Mouse (Mus musculus) urinary bladder, adult 2 months (tissue): ENCODE measurements around the gene Ttc36. TPM values are rescaled to one million over a fixed set of nuclear protein-coding genes. Genes with fewer than 3 reads are reported as not detected.

Experiments
- DNase-seq: peaks from one replicate; pipeline ENCODE4 v3.0.0; 2022; ENCODE audit warnings: low spot score
- polyA plus RNA-seq: library from polyadenylated mRNA; depleted of rRNA; stranded (reverse); fragments of >200 nt; gene quantifications from 2 replicates; pipeline ENCODE4 v1.2.3, GENCODE M21; 2012; rRNA removed

The Ttc36 gene
- 3.5 and 4.1 TPM in 2 replicates for polyA plus RNA-seq

DNA sequence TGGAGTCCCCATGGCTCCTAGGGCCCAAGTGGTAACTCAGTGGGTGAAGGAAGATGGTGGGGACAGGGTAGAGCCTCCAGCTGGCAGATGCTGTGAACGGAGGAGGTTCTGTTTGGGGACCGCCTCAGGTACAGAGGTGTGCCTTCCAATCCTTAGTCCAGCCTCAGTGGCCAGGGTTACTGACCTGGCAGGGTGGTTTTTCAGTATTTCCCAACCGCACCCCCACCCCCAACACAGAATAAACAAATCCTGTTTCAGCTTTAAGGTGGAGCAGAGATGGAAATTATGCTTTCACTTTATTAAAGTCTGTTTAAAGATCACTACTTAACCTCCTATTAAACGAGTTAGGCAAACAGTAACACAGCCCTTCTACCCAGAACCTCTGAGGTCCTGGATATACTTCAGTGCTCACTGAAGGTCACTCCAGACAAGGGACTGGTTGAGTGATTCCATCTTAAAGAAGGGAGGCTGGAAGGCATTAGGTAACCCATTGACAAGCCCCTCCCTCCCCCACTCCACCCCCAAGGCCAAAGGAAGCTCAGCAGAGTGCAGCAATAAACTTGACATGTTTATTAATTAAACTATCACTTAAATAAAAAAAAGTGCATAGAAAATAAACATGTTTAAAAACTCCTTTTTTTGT is at the start of gene Ttc36:
Ttc36 (minus strand) TSS at position 265 of the 643 bp plus-strand sequence.
- no peak for DNase-seq

DNA sequence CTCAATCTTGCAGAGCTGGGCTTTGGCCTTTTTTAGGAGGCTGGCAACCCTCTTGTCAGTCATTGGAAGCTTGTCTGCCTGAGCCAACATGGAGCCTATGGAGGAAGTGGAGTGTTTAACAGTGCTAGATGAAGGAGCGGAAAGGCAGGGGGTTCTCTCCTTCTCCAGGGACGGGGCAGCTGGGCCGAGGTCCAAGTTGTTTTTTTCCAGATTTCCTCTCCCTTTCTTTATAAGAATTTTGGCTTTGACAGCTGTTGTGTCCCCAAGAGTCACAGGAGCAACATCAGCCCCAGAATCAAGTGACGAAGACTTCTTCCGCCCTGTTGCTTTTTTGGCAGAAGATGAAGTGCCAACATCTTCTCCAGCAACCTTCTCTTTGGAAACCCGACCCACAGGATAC is 44.6 kb upstream of the Ttc36 start:
- no peak for DNase-seq

DNA sequence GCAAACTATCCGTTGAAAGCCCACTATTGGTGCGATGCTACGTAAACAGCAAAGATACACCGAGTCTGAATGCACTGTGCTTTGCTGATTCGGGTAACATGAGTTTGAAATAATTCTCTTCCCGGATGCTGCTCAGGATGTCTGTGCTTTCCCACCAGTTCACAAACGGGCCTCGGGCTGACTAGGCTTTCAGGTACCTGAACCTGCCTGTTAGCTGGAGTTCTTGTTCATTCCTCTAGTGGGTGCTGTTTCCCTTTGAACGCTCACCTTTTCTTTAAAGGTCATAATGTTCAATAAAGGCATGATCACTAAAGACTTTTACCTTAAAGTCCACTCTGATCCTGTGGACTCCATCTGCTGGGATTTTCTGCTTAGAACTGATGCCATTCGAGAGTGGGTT is 38.4 kb upstream of the Ttc36 start:
- DNase-seq, result no peak

DNA sequence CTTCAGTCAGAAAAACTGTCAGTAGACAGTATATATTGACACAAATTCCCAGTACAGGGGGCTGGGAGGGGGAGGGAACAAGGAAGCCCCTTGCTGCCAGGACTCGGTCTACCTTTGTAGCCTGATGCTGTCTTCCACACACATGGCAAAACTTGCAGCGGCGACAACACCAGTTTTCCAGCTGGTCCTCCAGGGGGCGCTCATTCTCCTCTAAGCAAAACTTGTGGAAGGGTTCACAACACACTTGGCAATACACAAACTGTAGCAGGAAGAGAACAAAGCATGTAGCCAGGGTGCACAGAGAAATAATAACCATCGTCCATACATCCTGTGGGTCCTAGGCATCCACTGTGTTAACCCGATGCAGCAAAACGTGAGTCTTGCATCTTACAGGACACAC is 33.6 kb upstream of the Ttc36 start:
- peak; percentile 51 for DNase-seq

DNA sequence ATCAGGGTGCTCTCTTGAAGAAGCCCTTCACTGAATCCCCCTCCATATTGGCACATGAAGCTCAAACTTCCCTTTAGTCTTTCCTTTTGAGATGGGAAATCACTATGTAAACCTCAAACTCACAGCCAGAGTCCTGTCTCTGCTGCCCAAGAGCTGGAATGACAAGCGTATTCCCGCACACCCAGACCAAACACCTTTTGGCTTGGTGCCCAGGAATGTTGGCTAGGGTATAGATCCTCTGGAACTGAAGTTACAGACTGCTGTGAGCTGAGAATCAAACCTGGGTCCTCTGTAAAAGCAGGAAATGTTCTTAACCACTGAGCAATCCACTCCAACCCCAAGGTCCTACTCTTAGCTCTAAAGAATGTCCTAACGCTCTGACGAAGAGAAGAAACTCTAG is 29.5 kb upstream of the Ttc36 start:
- no peak for DNase-seq

DNA sequence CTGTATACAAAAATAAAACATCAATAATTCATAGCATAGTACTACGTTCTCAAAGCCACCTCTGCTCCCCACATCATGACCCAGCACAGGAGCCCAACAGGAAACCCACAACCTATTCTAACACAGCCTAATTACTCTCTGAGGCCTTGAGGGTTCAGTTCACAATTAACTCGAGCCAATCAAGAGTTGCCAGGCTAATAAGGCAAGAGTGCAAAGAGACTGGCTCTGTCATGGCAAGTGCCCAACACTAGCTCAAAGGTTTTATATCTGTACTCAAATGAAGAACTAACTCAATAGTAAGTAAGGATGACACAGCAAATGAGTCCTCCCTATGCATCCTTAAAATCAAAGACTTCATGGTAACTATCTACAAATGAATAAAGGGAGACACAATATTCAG is 27.6 kb upstream of the Ttc36 start:
- no peak for DNase-seq

DNA sequence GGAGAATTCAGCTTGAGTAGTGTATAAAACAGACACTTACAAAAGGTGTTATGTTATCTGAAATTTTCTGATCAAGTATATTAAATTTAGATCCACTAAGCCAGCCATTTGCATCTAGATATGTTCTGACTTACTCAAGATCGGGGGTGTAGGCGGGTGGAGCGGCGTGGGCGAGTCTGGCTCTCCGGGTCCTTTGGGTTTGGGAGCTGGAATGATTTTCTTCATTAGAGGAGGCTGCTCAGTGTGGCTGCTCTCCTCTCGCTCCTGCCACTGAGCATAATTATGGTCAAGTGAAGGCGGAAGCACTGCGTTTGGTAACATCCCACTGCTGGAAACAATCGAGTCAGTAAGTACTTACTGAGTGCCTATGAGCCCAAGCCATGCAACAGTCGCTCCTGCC is 26.1 kb upstream of the Ttc36 start:
- no peak for DNase-seq

DNA sequence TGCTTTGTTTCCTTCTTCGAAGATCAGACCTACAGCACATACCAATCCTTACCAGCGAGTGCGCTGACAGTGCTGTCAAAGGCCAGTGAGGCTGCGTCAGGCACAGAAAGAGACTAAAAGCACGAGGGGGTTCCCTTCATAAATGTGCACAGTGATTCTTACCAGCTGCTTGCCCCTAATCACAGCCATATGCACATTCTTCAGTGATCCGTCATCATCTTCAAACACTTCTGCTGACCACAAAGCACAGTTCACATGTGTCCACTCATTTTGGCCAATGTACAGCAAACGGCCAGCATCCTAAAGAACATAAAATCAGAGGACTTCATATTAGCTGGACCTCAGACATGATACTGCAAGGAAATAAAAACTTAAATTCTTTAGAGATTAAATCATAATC is 23.8 kb upstream of the Ttc36 start:
- no peak for DNase-seq

DNA sequence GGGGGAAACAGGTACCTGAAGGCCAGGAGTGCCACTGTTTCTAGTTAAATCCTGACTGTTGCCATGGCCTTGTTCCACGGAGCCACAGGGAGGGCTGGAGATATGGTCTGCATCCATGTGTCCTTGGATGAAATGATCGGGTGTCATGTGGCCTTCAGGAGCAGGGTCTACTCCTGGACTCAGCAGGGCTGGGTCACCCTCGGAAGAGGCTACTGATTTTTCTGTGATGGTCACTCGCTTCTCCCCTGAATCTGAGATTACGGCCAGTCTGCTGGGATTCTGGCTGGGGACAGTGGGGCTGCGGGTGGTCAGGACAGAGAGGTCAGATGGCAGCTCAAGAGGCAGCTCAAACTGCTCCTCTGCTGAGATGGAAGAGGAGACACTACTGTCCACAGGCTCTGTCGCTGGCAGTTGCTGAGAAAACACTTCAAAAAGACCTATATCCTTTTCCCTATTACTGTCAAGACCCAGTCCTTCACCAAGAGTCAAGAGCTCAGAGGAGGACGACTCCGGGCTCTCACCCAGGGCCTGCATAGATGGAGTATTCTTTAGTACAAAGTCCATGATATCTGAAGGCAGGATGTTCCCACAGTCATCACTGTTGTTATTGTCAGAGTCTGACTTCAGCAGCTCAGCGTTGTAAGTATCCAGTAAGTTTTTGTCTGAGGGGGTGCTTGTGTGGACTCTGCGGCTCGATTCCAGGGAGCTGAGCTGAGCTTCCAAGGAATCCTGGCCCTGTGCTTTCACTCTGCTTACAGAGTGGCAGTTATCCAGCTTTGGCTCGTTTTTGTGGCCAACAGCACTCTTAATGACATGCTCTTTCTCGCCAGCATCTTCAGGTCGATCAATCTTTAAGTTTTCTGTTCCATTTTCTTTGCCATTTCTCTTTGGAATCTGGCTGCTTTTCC is 17.3 kb upstream of the Ttc36 start:
- no peak for DNase-seq

DNA sequence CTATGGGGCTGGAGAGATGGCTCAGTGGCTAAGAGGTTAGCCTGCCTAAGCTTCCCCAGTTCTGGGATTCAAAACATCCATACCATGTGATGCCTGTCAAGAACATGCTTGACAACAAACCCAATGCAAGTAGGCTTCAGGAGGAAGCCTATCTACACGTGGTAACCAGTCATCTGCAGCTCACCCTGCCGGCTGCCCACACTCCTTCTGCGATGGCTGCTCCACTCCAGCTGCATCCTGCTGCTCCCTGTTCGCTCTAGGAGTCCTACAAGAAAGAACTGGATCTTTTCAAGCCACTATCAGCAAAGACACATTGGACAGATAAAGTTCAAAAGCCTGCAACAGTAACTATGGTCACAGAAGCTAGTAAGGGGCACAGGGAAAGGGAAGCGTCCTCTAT is 14.7 kb upstream of the Ttc36 start:
- no peak for DNase-seq

DNA sequence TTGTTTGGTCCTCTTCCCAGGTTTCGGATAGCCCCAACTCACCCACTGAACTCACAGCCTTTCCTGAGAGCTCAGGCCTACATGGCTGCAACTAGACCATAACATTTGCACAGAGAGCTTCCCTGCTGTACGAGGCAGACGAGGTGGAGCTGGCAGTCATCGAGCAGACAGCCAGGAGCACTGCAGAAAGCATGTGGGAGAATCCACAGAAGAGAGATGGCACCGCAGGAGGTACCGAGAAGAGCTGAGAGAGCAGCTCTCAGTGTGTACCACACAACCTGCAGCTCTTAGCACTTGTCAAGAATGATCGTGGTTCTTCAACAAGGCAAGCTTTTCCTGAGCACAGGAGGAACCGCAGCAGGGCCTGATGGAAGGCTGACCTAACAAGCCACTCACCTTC is 11.3 kb upstream of the Ttc36 start:
- DNase-seq, result no peak

DNA sequence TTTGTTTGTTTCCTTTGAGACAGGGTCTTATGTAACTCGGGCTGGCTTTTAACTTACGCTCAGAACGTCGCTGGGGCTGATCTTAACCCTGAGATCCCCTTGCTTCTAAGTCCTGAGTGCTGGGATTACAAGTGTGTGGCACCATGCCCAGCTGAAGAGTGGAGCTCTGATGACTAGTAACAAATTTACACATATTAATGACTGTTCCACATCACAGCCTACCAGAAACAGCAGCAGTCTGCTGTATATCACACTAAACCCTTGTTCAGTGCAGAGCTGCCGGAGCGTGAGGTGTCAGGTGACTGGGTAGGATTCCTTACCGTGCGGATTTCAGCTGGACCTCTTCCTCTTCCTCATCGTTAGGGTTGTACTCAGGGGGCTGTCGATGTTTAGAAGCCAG is 7.4 kb upstream of the Ttc36 start:
- DNase-seq, result no peak

DNA sequence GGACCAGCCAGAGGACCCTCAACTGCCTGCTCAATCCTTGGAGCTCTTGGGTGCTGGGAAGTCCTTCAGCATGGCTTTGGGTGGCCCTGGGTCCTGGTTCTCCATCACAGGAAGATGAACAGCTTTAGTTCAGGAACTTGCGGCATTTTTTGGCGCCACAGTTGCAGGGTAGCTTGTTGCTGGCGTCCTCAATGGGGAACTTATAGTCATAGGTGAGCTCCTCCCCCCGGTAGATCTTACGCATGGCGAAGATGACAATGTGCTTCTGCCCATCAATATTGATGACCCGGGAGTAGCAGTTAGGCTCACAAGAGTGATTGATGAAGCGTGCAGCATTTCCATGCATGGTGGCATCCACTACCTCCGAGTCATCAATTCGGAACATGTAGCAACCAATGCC is 4.9 kb upstream of the Ttc36 start:
- DNase-seq, result no peak

DNA sequence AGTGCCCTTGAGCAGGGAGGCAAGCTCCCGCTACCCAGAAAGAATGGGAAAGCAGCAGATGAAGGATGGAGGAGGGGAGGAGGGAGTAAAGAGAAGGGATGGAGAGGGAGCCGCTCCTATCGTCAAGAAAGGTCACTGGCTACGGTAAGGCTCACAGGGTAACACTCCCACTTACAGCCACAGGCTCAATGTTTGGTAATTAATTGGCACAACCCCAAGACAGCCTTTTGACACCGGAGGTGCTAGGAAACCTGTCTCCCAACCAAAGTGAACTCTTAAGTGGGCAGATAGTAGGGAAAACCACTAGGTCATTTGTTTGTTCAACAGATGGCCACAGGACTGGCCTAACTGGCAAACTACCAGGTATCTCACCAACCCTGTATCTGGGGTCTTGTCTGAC is 4.3 kb upstream of the Ttc36 start:
- no peak for DNase-seq

DNA sequence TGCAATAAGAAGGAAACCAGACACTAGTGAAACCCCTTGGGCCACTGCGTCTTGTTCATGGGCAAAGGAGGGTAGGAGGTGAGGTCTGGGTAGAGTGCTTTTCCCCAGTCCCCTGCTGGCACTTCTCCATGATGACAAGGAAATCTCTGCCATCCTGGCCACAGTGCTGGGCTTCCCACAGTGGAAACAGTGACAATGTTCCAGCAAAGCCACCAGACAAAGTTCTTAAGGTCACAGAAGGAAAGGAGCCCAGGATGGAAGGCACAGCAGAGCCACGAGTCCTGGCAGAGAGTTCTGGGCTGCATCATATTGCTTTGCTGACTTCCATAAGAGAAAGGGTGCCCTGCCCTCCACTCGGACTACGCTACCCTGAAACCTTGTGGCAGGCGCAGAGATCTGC is 2.7 kb upstream of the Ttc36 start:
- no peak for DNase-seq

DNA sequence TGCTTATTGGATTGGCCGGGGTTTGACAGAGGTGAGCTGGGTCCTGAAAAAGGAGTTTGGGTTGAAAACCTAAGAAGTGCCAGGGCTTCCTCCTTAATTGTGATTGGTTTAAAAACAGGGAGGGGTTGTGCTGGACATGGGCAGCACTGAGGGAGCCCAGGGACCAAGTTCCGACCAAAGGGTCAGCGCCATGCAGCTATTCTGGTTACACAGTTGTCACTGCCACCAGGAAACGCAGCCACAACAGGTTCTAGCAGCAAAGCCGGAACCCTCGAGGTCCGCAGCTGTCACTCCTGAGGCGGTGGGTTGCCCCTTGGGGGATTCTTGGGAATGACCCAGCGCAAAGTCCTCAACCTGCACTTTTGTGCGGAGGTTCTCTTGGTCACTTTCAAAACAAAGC is 1.8 kb upstream of the Ttc36 start:
- no peak for DNase-seq

DNA sequence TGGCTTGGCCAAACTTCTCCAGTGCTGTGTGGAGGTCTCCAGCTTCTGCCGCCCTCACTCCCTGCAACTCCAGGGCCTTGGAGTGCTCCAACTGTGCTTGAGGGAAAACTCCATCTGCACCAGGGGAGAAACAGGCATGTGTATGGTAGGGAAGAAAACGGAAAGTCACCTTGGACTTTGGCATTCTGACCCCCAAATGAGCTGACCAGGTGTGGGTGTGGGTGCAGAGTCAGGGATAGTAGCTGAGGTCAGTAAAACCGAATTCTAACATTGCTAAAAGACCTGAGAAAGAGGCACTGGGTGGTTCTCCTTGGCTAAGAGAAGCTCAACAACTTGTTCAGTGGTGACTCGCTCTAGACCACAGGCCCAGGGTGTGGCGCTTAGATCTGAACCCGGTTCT is 1.2 kb downstream of the Ttc36 start:
- DNase-seq, result no peak

DNA sequence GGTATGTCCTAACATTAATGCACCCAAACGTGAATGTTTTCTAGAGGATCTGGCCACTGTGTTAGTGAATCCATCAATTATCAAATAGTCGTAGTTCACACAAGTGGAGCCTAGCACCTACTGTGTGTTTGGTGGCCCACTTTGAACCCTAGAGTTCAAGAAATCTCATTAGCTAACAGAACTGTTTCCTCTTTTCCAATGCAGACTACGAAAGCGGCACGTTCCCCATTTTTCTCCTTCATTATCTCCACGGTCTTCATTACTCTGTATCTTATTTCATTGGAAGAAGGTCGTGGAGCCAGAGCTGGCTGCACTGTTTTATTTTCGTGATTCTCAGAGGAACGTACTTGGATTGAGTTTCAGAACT is 2.9 kb downstream of the Ttc36 start:
- no peak for DNase-seq

DNA sequence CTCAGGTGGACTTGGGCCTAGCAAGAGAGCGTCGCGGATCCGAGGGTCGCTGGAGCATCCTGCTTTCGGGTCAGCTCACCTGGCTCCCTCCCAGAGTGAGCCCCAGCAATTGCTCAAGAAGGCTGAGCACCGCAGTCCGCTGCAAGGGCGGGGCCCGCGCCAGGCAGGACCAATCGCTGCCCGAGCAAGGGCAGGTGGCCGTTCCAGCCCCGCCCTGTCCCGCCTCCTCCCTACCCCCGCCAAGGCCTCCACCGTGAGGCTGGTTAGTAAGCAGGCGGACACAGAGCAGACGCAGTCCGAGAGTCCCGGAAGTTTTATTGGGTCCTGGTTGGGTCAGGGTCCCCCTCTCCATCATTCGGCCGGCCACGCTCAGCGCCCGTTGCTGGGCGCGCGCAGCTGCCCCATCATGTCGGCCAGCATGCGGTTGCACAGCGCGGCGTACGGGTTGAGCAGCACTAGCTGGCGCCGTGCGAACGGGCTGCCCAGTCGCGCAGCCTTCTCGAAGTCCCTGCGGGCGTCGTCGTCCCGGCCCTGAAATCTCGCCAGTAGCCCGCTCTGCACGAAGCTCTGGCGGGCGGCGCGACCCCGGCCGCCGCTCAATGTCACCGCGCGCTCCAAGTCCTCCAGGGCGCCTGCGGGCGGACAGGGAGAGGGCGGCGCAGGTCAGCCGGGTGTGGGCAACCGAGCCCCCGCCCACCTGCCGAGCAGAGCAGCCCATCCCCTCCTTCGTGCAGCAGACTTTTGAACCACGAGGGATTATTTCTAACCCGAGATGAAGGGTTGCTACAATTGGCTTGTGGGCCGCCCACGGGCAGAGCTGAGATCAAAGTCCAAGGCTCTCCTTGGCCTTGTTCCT is 3.5 kb downstream of the Ttc36 start, which contains the start of gene Tmem25:
Tmem25 (minus strand) TSS at position 206 of the 856 bp plus-strand sequence.
- DNase-seq, result peak; percentile 78

DNA sequence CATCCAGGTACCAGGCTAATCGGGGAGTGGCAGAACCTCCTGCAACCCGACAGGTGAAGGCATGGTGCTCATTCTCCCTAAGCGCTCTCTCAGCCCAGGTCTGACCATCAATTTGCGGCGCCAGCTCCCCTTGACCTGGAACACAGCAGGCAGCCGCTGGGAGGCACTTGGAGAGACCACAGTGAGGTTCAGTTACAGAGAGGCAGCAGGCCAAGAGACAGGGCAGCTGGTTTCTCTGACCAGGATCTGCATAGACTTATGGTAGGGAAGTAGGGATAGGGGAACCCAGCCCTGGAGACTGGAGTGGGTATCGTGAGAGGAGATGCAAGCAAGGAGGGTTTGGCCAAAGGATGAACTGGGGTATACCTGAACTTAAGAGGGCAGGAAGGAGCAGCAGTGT is 4.6 kb downstream of the Ttc36 start:
- no peak for DNase-seq

DNA sequence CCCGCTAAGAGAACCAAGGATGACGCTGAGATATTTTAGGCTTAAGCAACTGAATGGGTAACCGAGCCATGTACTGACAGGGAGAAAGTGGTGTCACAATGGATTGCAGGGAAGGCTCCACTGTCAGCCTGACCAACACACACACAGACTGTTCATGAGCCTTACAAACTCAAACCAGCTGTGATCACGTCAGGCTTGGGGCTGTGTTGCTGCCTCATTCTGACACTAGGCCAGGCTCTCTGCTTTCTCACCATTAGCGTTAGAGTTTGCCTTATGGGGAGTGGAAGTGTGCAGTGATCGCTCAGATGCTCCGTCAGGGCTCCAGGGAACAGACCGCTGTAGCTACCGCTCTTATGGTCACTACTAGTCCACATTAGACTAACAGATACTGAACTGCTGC is 10.0 kb downstream of the Ttc36 start:
- no peak for DNase-seq
